Comparison of ENCODE assay signal across 9 mouse cellular contexts in genomic region chr17:32163910-32164650, GRCm38 (mm10). TPM values are rescaled to one million over a fixed set of nuclear protein-coding genes. Genes with fewer than 3 reads are reported as not detected.
DNase-seq lines count a peak whose midpoint lies in the region; ATAC-seq and TF ChIP-seq lines count a peak whose summit lies in the region.
"Had no signal": no experiment of that assay in that cellular context is flagged by ENCODE, and none has a peak within 500 bp of the region (broad histone marks: within the 10 kb centered on the region; RNA-seq: fewer than 3 reads in every experiment).

No protein-coding gene starts in this region.

- TF ChIP-seq CTCF in thymus, adult 2 months (IDR thresholded peaks at IDR 0.05; ENCODE audit: borderline replicate concordance, control insufficient read depth, extremely low read depth, insufficient read depth, low read length, poor library complexity) = no peak

- H3K36me3 ChIP-seq in hindbrain, embryonic 10.5 days = peaks cover 40% of the 10 kb centered on the region
- H3K36me3 ChIP-seq in midbrain, embryonic 11.5 days (ENCODE audit: control insufficient read depth, insufficient read depth, low read length) = no peaks in the 10 kb centered on the region
- H3K36me3 ChIP-seq in thymus, adult 2 months (ENCODE audit: control insufficient read depth, insufficient read depth, low read length) = no peaks in the 10 kb centered on the region

- H3K4me2 ChIP-seq in midbrain, embryonic 11.5 days = peak overlapping the region; percentile 12

- H3K4me3 ChIP-seq in hindbrain, embryonic 10.5 days = peak overlapping the region; percentile 68
- no peak overlapping the region for H3K4me3 ChIP-seq in midbrain, embryonic 11.5 days (ENCODE audit: low read depth, low read length)
- 0 out of 2 replicates have a peak overlapping the region, but pooled peaks have one; percentile 3 for H3K4me3 ChIP-seq in thymus, adult 2 months (ENCODE audit: control insufficient read depth, insufficient read depth, low read length)

- no peak for ATAC-seq in midbrain, embryonic 11.5 days (ENCODE audit: low FRiP score)

- H3K27ac ChIP-seq in hindbrain, embryonic 10.5 days = peak overlapping the region; percentile 82
- H3K27ac ChIP-seq in midbrain, embryonic 11.5 days (ENCODE audit: low read depth, low read length) = peak overlapping the region; percentile 17
- H3K27ac ChIP-seq in thymus, adult 2 months (ENCODE audit: control insufficient read depth, insufficient read depth, low read length) = peak overlapping the region; percentile 81

- peak; percentile 25 for DNase-seq in adrenal gland, postnatal 14 days
- DNase-seq in adrenal gland, postnatal 10 days = no peak
- peak; percentile 78 to 82 for DNase-seq in B cell, adult 2 months
- DNase-seq in hindbrain, embryonic 10.5 days (ENCODE audit: low spot score) = no peak
- no peak for DNase-seq in midbrain, embryonic 11.5 days (ENCODE audit: low spot score, missing footprints)
- peak; percentile 76 for DNase-seq in thymus, adult 2 months
- no peak for DNase-seq in urinary bladder, postnatal 10 days (ENCODE audit: low spot score)
- DNase-seq in cerebellum, postnatal 4 days (ENCODE audit: low spot score in 2 of 2) = no peak

- peaks cover 62% of the 10 kb centered on the region for H3K4me1 ChIP-seq in hindbrain, embryonic 10.5 days (replicated peaks)
- peaks cover 37% of the 10 kb centered on the region for H3K4me1 ChIP-seq in midbrain, embryonic 11.5 days (ENCODE audit: control insufficient read depth, insufficient read depth, low read length)
- H3K4me1 ChIP-seq in thymus, adult 2 months (replicated peaks; ENCODE audit: control insufficient read depth, insufficient read depth, low read length) = peaks cover 40% of the 10 kb centered on the region

- H3K27me3 ChIP-seq in hindbrain, embryonic 10.5 days (ENCODE audit: insufficient read depth, poor library complexity, severe bottlenecking) = peaks cover 9% of the 10 kb centered on the region; the same call in 1 of the 2 replicates
- no peaks in the 10 kb centered on the region for H3K27me3 ChIP-seq in midbrain, embryonic 11.5 days (ENCODE audit: control insufficient read depth, insufficient read depth, low read length)
- no peaks in the 10 kb centered on the region for H3K27me3 ChIP-seq in thymus, adult 2 months (ENCODE audit: control insufficient read depth, insufficient read depth, low read length)

- TF ChIP-seq POLR2A in thymus, adult 2 months (IDR thresholded peaks at IDR 0.05; ENCODE audit: control insufficient read depth, extremely low read depth, insufficient read depth, low read length, poor library complexity) = no peak

- H3K9me3 ChIP-seq in hindbrain, embryonic 10.5 days = no peaks in the 10 kb centered on the region
- no peaks in the 10 kb centered on the region for H3K9me3 ChIP-seq in midbrain, embryonic 11.5 days (ENCODE audit: control insufficient read depth, low read length)
- H3K9me3 ChIP-seq: megakaryocyte, embryonic 14.5 days had no signal

- peak overlapping the region; percentile 2; the same call in 1 of the 2 replicates for H3K9ac ChIP-seq in midbrain, embryonic 11.5 days (ENCODE audit: low read length)

- 75% methylated on average over 6 of the region's 6 CpGs for WGBS in hindbrain, embryonic 10.5 days
- WGBS in midbrain, embryonic 11.5 days = 74% methylated on average over 6 of the region's 6 CpGs
- 9% methylated on average over 6 of the region's 6 CpGs for WGBS in thymus, adult 2 months

RNA-seq across cellular contexts. Expression of gene Notch3, which starts 2.6 kb away (rescaled TPM):
- 22.9 and 26.2 TPM in 2 replicates for total RNA-seq in adrenal gland, postnatal 14 days (2021)
- total RNA-seq in adrenal gland, postnatal 10 days (2021) = 10 to 100 TPM; 24.9 to 31.7 TPM
- polyA plus RNA-seq in hindbrain, embryonic 10.5 days (2016; fragmentation: Nextera tagmentation; extraction: Ambion mirVana) = 22.9 and 26.0 TPM in 2 replicates
- 21.4 and 21.9 TPM in 2 replicates for polyA plus RNA-seq in midbrain, embryonic 11.5 days (2014; fragmentation: Nextera tagmentation; extraction: Ambion mirVana)
- polyA plus RNA-seq in thymus, adult 2 months (2012; rRNA removed) = 63.0 and 72.7 TPM in 2 replicates

RNA-seq across cellular contexts. Expression of gene Ephx3, which starts 25.3 kb away (rescaled TPM):
- total RNA-seq in adrenal gland, postnatal 14 days (2021) = 0.22 and 0.30 TPM in 2 replicates
- total RNA-seq in adrenal gland, postnatal 10 days (2021) = under 1 TPM in 1 of 2 experiments, not detected in 1; 0.42 TPM
- 0.21 and 0.24 TPM in 2 replicates for polyA plus RNA-seq in hindbrain, embryonic 10.5 days (2016; fragmentation: Nextera tagmentation; extraction: Ambion mirVana)
- polyA plus RNA-seq in midbrain, embryonic 11.5 days (2014; fragmentation: Nextera tagmentation; extraction: Ambion mirVana) = 0.07 and 0.12 TPM in 2 replicates
- polyA plus RNA-seq in thymus, adult 2 months (2012; rRNA removed) = 1.9 and 2.0 TPM in 2 replicates

Comparison
In these comparisons a context has a peak if more than half of its experiments do, and no peak if none do; other contexts are left out.
1. DNase-seq: peak in adrenal gland, postnatal 14 days (single experiment), B cell, adult 2 months (2 of 2) and thymus, adult 2 months (single experiment); none in adrenal gland, postnatal 10 days (single experiment), hindbrain, embryonic 10.5 days (single experiment), midbrain, embryonic 11.5 days (single experiment), urinary bladder, postnatal 10 days (single experiment) and cerebellum, postnatal 4 days (0 of 2).
2. H3K27ac ChIP-seq: peak in every context shown above with its lines; median percentile 82 in hindbrain, embryonic 10.5 days; 81 in thymus, adult 2 months; 17 in midbrain, embryonic 11.5 days.